Mouse (Mus musculus) granulocyte monocyte progenitor cell, adult 5-6 weeks (primary cell): ENCODE data around the gene Bicral. TPM values are rescaled to one million over a fixed set of nuclear protein-coding genes. Genes with fewer than 3 reads are reported as not detected.

Experiments
- ATAC-seq: replicated peaks from 2 replicates; pipeline ENCODE4 v1.8.0; 2016; ENCODE audit warnings: mild to moderate bottlenecking, moderate TSS enrichment, inconsistent platforms; ENCODE audit not compliant: poor library complexity, severe bottlenecking
- total RNA-seq, 2 experiments: library from RNA; stranded (forward) in 1 of 2; stranded (reverse) in 1 of 2; fragments of 200-712, 200-1000 nt in 1 of 2; fragments of >200 nt in 1 of 2; fragmentation: Nextera tagmentation in 1 of 2; gene quantifications; 2 replicates each; pipeline ENCODE4 v1.2.3; 2014 to 2017

Bicral gene
- total RNA-seq, 2 experiments from 2014 or later = 11.7 to 25.8 TPM

GRCm38 (mm10) chr17:46876371-46876950, 18.2 kb upstream of the Bicral start:
- no peak for ATAC-seq

- no peak for ATAC-seq
Measured at GRCm38 (mm10) chr17:46875626-46876025, 17.3 kb upstream of the Bicral start.

- peak; percentile 86 for ATAC-seq
Measured at GRCm38 (mm10) chr17:46874133-46874532, 15.9 kb upstream of the Bicral start.

- ATAC-seq = no peak
Measured at GRCm38 (mm10) chr17:46872806-46873205, 14.5 kb upstream of the Bicral start.

- peak; percentile 36; the same call in 1 of the 2 replicates for ATAC-seq
Measured at GRCm38 (mm10) chr17:46870913-46871312, 12.6 kb upstream of the Bicral start.

- peak; percentile 78 for ATAC-seq
Measured at GRCm38 (mm10) chr17:46870204-46870798, 12.0 kb upstream of the Bicral start.

GRCm38 (mm10) chr17:46866836-46867235, 8.6 kb upstream of the Bicral start:
- no peak for ATAC-seq

- ATAC-seq = no peak
Measured at GRCm38 (mm10) chr17:46864566-46865195, 6.4 kb upstream of the Bicral start.

- ATAC-seq = no peak
Measured at GRCm38 (mm10) chr17:46860120-46860519, 1.8 kb upstream of the Bicral start.

GRCm38 (mm10) chr17:46858749-46859444, 615 bp upstream of the Bicral start:
- ATAC-seq = no peak

- ATAC-seq = peak; percentile 64
Measured at GRCm38 (mm10) chr17:46857361-46857902, 850 bp downstream of the Bicral start.

- peak; percentile 39 for ATAC-seq
Measured at GRCm38 (mm10) chr17:46856471-46857360, 1.6 kb downstream of the Bicral start.

- no peak for ATAC-seq
Measured at GRCm38 (mm10) chr17:46856107-46856388, 2.2 kb downstream of the Bicral start.

GRCm38 (mm10) chr17:46855328-46856106, 2.8 kb downstream of the Bicral start:
- ATAC-seq = no peak

GRCm38 (mm10) chr17:46854640-46855110, 3.6 kb downstream of the Bicral start:
- ATAC-seq = no peak

GRCm38 (mm10) chr17:46854096-46854495, 4.2 kb downstream of the Bicral start:
- ATAC-seq = no peak

GRCm38 (mm10) chr17:46853281-46853680, 5.0 kb downstream of the Bicral start:
- no peak for ATAC-seq

- peak; percentile 39 for ATAC-seq
Measured at GRCm38 (mm10) chr17:46852725-46853124, 5.6 kb downstream of the Bicral start.

GRCm38 (mm10) chr17:46847206-46847605, 11.1 kb downstream of the Bicral start:
- no peak for ATAC-seq
